Mouse (Mus musculus) erythroid progenitor cell, adult 5-6 weeks (primary cell): ENCODE results near the gene Defb10. TPM values are rescaled to one million over a fixed set of nuclear protein-coding genes. Genes with fewer than 3 reads are reported as not detected.
"Not testable (repeated sequence)": the region's sequence is repeated elsewhere in the genome, so short reads cannot be mapped to it uniquely, and the experiment has no call there.

Experiments used
- ATAC-seq: replicated peaks from 2 replicates; pipeline ENCODE4 v1.8.0; 2016; ENCODE audit warnings: moderate number of reproducible peaks, mild to moderate bottlenecking, moderate TSS enrichment, inconsistent platforms; ENCODE audit not compliant: poor library complexity, low FRiP score, severe bottlenecking
- total RNA-seq, 2 experiments: library from RNA; stranded (forward) in 1 of 2; stranded (reverse) in 1 of 2; fragments of 150-400 nt in 1 of 2; fragments of 186-747, 209-891 nt in 1 of 2; gene quantifications; 2 replicates each; pipeline versions ENCODE4 v1.2.3 to v1.2.4; 2015 to 2017; ENCODE audit warnings: low replicate concordance in 2 of 2

The Defb10 gene
- total RNA-seq (2015; ENCODE audit: low replicate concordance) (not detected in 2 replicates), total RNA-seq (2017; ENCODE audit: low replicate concordance) (not detected in 2 replicates)

DNA sequence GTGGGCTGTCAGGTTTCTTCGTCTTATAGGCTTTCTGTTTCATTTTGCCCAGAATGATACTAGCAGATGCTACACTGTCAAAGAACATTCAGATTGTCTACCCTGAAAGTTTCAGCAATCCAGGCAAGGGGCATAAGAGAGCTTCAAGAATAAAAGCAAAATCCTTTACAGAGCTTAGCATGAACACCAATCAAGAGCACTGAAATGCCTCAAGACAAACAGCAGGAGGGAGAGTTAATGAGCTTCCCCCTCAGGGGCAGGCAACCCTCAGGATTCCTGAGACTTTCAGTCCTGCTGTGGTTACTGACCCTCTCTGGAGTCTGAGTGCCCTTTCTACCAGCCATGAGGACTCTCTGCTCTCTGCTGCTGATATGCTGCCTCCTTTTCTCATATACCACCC is at the start of gene Defb10:
TSS of gene Defb10 (plus strand) at position 316 of the 400 bp plus-strand sequence.
- not testable (repeated sequence) for ATAC-seq

DNA sequence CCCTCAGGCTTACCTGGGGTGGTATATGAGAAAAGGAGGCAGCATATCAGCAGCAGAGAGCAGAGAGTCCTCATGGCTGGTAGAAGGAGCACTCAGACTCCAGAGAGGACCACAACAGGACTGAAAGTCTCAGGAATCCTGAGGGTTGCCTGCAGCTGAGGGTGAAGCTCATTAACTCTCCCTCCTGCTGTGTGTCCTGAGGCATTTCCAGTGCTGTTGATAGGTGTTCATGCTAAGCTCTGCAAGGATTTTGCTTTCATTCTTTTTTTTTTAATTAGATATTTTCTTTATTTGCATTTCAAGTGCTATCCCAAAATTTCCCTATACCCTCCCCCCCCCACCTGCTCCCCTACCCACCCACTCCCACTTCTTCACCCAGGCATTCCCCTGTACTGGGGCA is 26.6 kb downstream of the Defb10 start, which contains the start of gene Defb9:
TSS of gene Defb9 (minus strand) at position 101 of the 400 bp plus-strand sequence.
- ATAC-seq = not testable (repeated sequence)

DNA sequence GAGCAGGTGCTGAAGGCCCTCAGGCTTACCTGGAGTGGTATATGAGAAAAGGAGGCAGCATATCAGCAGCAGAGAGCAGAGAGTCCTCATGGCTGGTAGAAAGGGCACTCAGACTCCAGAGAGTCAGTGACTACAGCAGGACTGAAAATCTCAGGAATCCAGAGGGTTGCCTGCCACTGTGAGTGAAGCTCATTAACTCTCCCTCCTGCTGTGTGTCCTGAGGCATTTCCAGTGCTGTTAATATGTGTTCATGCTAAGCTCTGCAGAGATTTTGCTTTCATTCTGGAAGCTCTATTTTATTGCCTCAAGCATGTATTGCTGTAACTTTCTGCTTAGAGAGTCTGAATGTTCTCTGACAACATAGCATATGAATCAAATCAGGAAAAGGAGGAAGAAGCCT is 47.6 kb downstream of the Defb10 start, which contains the start of gene Defb11:
TSS of gene Defb11 (minus strand) at position 123 of the 400 bp plus-strand sequence.
- ATAC-seq = not testable (repeated sequence)

Other genes with a start within 250 kb of the Defb10 start
- not detected in 2 replicates for gene Defa26, start 240.7 kb upstream of the Defb10 start, total RNA-seq (2015; ENCODE audit: low replicate concordance)
- gene Defa26, start 240.7 kb upstream of the Defb10 start, total RNA-seq (2017; ENCODE audit: low replicate concordance) = not detected in 2 replicates
- gene Defa17, start 203.1 kb upstream of the Defb10 start, total RNA-seq (2015; ENCODE audit: low replicate concordance) = not detected in 2 replicates
- not detected in 2 replicates for gene Defa17, start 203.1 kb upstream of the Defb10 start, total RNA-seq (2017; ENCODE audit: low replicate concordance)
- not detected in 2 replicates for gene Defa34, start 193.1 kb upstream of the Defb10 start, total RNA-seq (2015; ENCODE audit: low replicate concordance)
- not detected in 2 replicates for gene Defa34, start 193.1 kb upstream of the Defb10 start, total RNA-seq (2017; ENCODE audit: low replicate concordance)
- gene AY761184, start 155.3 kb upstream of the Defb10 start, total RNA-seq (2015; ENCODE audit: low replicate concordance) = not detected in 2 replicates
- gene AY761184, start 155.3 kb upstream of the Defb10 start, total RNA-seq (2017; ENCODE audit: low replicate concordance) = not detected in 2 replicates
- not detected in 2 replicates for gene Defa24, start 124.4 kb upstream of the Defb10 start, total RNA-seq (2015; ENCODE audit: low replicate concordance)
- not detected in 2 replicates for gene Defa24, start 124.4 kb upstream of the Defb10 start, total RNA-seq (2017; ENCODE audit: low replicate concordance)
- gene Defb50, start 35.4 kb upstream of the Defb10 start, total RNA-seq (2015; ENCODE audit: low replicate concordance) = not detected in 2 replicates
- not detected in 2 replicates for gene Defb50, start 35.4 kb upstream of the Defb10 start, total RNA-seq (2017; ENCODE audit: low replicate concordance)
- not detected in 2 replicates for gene Defb2, start 19.0 kb upstream of the Defb10 start, total RNA-seq (2015; ENCODE audit: low replicate concordance)
- gene Defb2, start 19.0 kb upstream of the Defb10 start, total RNA-seq (2017; ENCODE audit: low replicate concordance) = not detected in 2 replicates
- not detected in 2 replicates for gene Defb9, start 26.5 kb downstream of the Defb10 start, total RNA-seq (2015; ENCODE audit: low replicate concordance)
- gene Defb9, start 26.5 kb downstream of the Defb10 start, total RNA-seq (2017; ENCODE audit: low replicate concordance) = not detected in 2 replicates
- not detected in 2 replicates for gene Defb11, start 47.5 kb downstream of the Defb10 start, total RNA-seq (2015; ENCODE audit: low replicate concordance)
- not detected in 2 replicates for gene Defb11, start 47.5 kb downstream of the Defb10 start, total RNA-seq (2017; ENCODE audit: low replicate concordance)
- not detected in 2 replicates for gene Defb15, start 73.8 kb downstream of the Defb10 start, total RNA-seq (2015; ENCODE audit: low replicate concordance)
- gene Defb15, start 73.8 kb downstream of the Defb10 start, total RNA-seq (2017; ENCODE audit: low replicate concordance) = not detected in 2 replicates
- not detected in 2 replicates for gene Defb35, start 79.5 kb downstream of the Defb10 start, total RNA-seq (2015; ENCODE audit: low replicate concordance)
- not detected in 2 replicates for gene Defb35, start 79.5 kb downstream of the Defb10 start, total RNA-seq (2017; ENCODE audit: low replicate concordance)
- not detected in 2 replicates for gene Defb13, start 87.9 kb downstream of the Defb10 start, total RNA-seq (2015; ENCODE audit: low replicate concordance)
- gene Defb13, start 87.9 kb downstream of the Defb10 start, total RNA-seq (2017; ENCODE audit: low replicate concordance) = not detected in 2 replicates
- not detected in 2 replicates for gene Fam90a1a, start 99.8 kb downstream of the Defb10 start, total RNA-seq (2015; ENCODE audit: low replicate concordance)
- not detected in 2 replicates for gene Fam90a1a, start 99.8 kb downstream of the Defb10 start, total RNA-seq (2017; ENCODE audit: low replicate concordance)
- not detected in 2 replicates for gene Ccdc70, start 110.9 kb downstream of the Defb10 start, total RNA-seq (2015; ENCODE audit: low replicate concordance)
- gene Ccdc70, start 110.9 kb downstream of the Defb10 start, total RNA-seq (2017; ENCODE audit: low replicate concordance) = not detected in 2 replicates
- 8.6 and 11.3 TPM in 2 replicates for gene Atp7b, start 201.4 kb downstream of the Defb10 start, total RNA-seq (2015; ENCODE audit: low replicate concordance)
- gene Atp7b, start 201.4 kb downstream of the Defb10 start, total RNA-seq (2017; ENCODE audit: low replicate concordance) = 4.5 and 8.5 TPM in 2 replicates
- 3.2 and 5.4 TPM in 2 replicates for gene Alg11, start 201.8 kb downstream of the Defb10 start, total RNA-seq (2015; ENCODE audit: low replicate concordance)
- gene Alg11, start 201.8 kb downstream of the Defb10 start, total RNA-seq (2017; ENCODE audit: low replicate concordance) = 4.7 and 28.4 TPM in 2 replicates